Mouse (Mus musculus) CH12.LX (cell line): ENCODE measurements around the gene Wdpcp. TPM values are rescaled to one million over a fixed set of nuclear protein-coding genes. Genes with fewer than 3 reads are reported as not detected.

Experiments
- DNase-seq: peaks from one replicate; pipeline ENCODE4 v3.0.0-alpha.2; 2013; ENCODE audit errors: extremely low read depth
- H3K27ac ChIP-seq: 2 replicates; pipeline ENCODE4 v1.5.1; 2012; ENCODE audit warnings: low read depth, mild to moderate bottlenecking, control low read depth, moderate library complexity; ENCODE audit not compliant: insufficient read depth
- H3K27me3 ChIP-seq: replicated peaks from 2 replicates; pipeline ENCODE3; 2012; ENCODE audit warnings: inconsistent platforms
- H3K36me3 ChIP-seq, 2 experiments: replicated peaks in 1 of 2; 2 replicates each; pipeline versions ENCODE3 to v1.6.1; 2012; ENCODE audit warnings: inconsistent platforms in 1 of 2, low read length in 1 of 2, mild to moderate bottlenecking in 1 of 2, mixed read lengths in 1 of 2, moderate library complexity in 1 of 2; ENCODE audit not compliant: control insufficient read depth in 1 of 2, insufficient read depth in 1 of 2
- H3K4me1 ChIP-seq, 2 experiments: 2 replicates each; pipeline ENCODE4 v1.6.1; 2012; ENCODE audit warnings: inconsistent platforms in 1 of 2, moderate library complexity in 1 of 2; ENCODE audit not compliant: insufficient read depth in 2 of 2, control insufficient read depth in 1 of 2
- H3K4me2 ChIP-seq: 2 replicates; pipeline ENCODE4 v1.6.1; 2012; ENCODE audit warnings: low read depth, mild to moderate bottlenecking, control low read depth; ENCODE audit not compliant: poor library complexity, insufficient read depth, severe bottlenecking
- H3K4me3 ChIP-seq, 3 experiments: fragments of 150-350 bp in 1 of 3; sonication (generic) in 1 of 3; replicated peaks in 1 of 3; 2 replicates each; pipeline versions ENCODE3 to v1.5.1; 2011 to 2012; ENCODE audit warnings: low read depth in 2 of 3, low read length in 2 of 3, mild to moderate bottlenecking in 2 of 3, moderate library complexity in 2 of 3, control low read depth in 1 of 3, improper control_type of control experiment in 1 of 3, inconsistent platforms in 1 of 3, mixed read lengths in 1 of 3; ENCODE audit not compliant: poor library complexity in 1 of 3
- H3K79me2 ChIP-seq: replicated peaks from 2 replicates; pipeline ENCODE4 v1.6.1; 2012; ENCODE audit warnings: mild to moderate bottlenecking, moderate library complexity; ENCODE audit not compliant: control insufficient read depth, poor library complexity, insufficient read depth, severe bottlenecking; ENCODE audit errors: extremely low read depth
- H3K9ac ChIP-seq: 2 replicates; pipeline ENCODE4 v1.6.1; 2012; ENCODE audit warnings: low read depth, mild to moderate bottlenecking, control low read depth, moderate library complexity; ENCODE audit not compliant: insufficient read depth
- H3K9me3 ChIP-seq: replicated peaks from 2 replicates; pipeline ENCODE3; 2012; ENCODE audit warnings: low read length, inconsistent platforms, mixed read lengths
- CHD1 ChIP-seq: IDR thresholded peaks from 2 replicates; pipeline ENCODE4 v1.6.1; 2012; ENCODE audit warnings: low read depth, low read length, improper control_type of control experiment, inconsistent platforms
- CHD2 ChIP-seq: IDR thresholded peaks from 2 replicates; pipeline ENCODE4 v1.6.1; 2011; ENCODE audit warnings: low read length, improper control_type of control experiment
- CTCF ChIP-seq, 2 experiments: IDR thresholded peaks in 1 of 2; conservative IDR thresholded peaks in 1 of 2; 2 replicates each; pipeline ENCODE4 v1.5.1; 2011 to 2012; ENCODE audit warnings: low read depth in 2 of 2, low read length in 2 of 2, improper control_type of control experiment in 1 of 2, inconsistent platforms in 1 of 2, mild to moderate bottlenecking in 1 of 2, moderate library complexity in 1 of 2
- ELF1 ChIP-seq: IDR thresholded peaks from 2 replicates; pipeline ENCODE4 v1.6.1; 2014; ENCODE audit warnings: low read depth, mild to moderate bottlenecking, inconsistent platforms, low read length, improper control_type of control experiment
- ETS1 ChIP-seq: conservative IDR thresholded peaks from 2 replicates; pipeline ENCODE4 v1.6.1; 2012; ENCODE audit warnings: low read depth, mild to moderate bottlenecking, inconsistent platforms, low read length, improper control_type of control experiment, moderate library complexity
- JUN ChIP-seq: IDR thresholded peaks from 2 replicates; pipeline ENCODE4 v1.6.1; 2011; ENCODE audit warnings: low read depth, mild to moderate bottlenecking, low read length, improper control_type of control experiment, moderate library complexity; ENCODE audit not compliant: insufficient read depth
- KAT2A ChIP-seq: IDR thresholded peaks from 2 replicates; pipeline ENCODE4 v1.6.1; 2012; ENCODE audit warnings: low read length, improper control_type of control experiment, inconsistent platforms; ENCODE audit not compliant: insufficient replicate concordance
- MAFK ChIP-seq: IDR thresholded peaks from 2 replicates; pipeline ENCODE4 v1.6.1; 2011; ENCODE audit warnings: low read length, improper control_type of control experiment; ENCODE audit not compliant: insufficient replicate concordance
- MAX ChIP-seq: IDR thresholded peaks from 2 replicates; pipeline ENCODE4 v1.6.1; 2011; ENCODE audit warnings: low read length, improper control_type of control experiment
- MAZ ChIP-seq: IDR thresholded peaks from 2 replicates; pipeline ENCODE4 v1.6.1; 2012; ENCODE audit warnings: low read depth, mild to moderate bottlenecking, inconsistent platforms, low read length, improper control_type of control experiment, moderate library complexity
- MEF2A ChIP-seq: IDR thresholded peaks from 2 replicates; pipeline ENCODE4 v1.6.1; 2014; ENCODE audit warnings: low read depth, mild to moderate bottlenecking, inconsistent platforms, low read length, improper control_type of control experiment, borderline replicate concordance
- MYC ChIP-seq: IDR thresholded peaks from 2 replicates; pipeline ENCODE4 v1.6.1; 2011; ENCODE audit warnings: low read depth, mild to moderate bottlenecking, improper control_type of control experiment, low read length
- NELFE ChIP-seq: IDR thresholded peaks from 2 replicates; pipeline ENCODE4 v1.6.1; 2011; ENCODE audit warnings: low read depth, low read length, improper control_type of control experiment
- PAX5 ChIP-seq: IDR thresholded peaks from 2 replicates; pipeline ENCODE4 v1.6.1; 2012; ENCODE audit warnings: low read length, inconsistent platforms, mixed read lengths
- SIN3A ChIP-seq: IDR thresholded peaks from 2 replicates; pipeline ENCODE4 v1.6.1; 2012; ENCODE audit warnings: low read length, improper control_type of control experiment, inconsistent platforms
- TBP ChIP-seq: conservative IDR thresholded peaks from 2 replicates; pipeline ENCODE4 v1.6.1; 2011; ENCODE audit warnings: low read depth, low read length, improper control_type of control experiment
- TCF12 ChIP-seq: IDR thresholded peaks from 2 replicates; pipeline ENCODE4 v1.6.1; 2014; ENCODE audit warnings: low read depth, mild to moderate bottlenecking, inconsistent platforms, low read length, improper control_type of control experiment
- UBTF ChIP-seq: IDR thresholded peaks from 2 replicates; pipeline ENCODE4 v1.6.1; 2012; ENCODE audit warnings: low read depth, mild to moderate bottlenecking, inconsistent platforms, low read length, improper control_type of control experiment, moderate library complexity
- USF2 ChIP-seq: conservative IDR thresholded peaks from 2 replicates; pipeline ENCODE4 v1.6.1; 2011; ENCODE audit warnings: low read depth, low read length, improper control_type of control experiment
- ZKSCAN1 ChIP-seq: IDR thresholded peaks from 2 replicates; pipeline ENCODE4 v1.6.1; 2012; ENCODE audit warnings: low read depth, inconsistent platforms, low read length, improper control_type of control experiment, borderline replicate concordance
- ZMIZ1 ChIP-seq: IDR thresholded peaks from 2 replicates; pipeline ENCODE4 v1.6.1; 2012; ENCODE audit warnings: low read depth, mild to moderate bottlenecking, inconsistent platforms, low read length, improper control_type of control experiment
- ZNF384 ChIP-seq: IDR thresholded peaks from 2 replicates; pipeline ENCODE4 v1.6.1; 2012; ENCODE audit warnings: low read depth, low read length, improper control_type of control experiment, inconsistent platforms
- dilution Hi-C: fragments of 300-500 bp; cut with MboI; formaldehyde crosslinking; loops from 2 replicates; pipeline ENCODE4 v1.14.3; 2020; ENCODE audit warnings: low sequenced_read_pairs; ENCODE audit not compliant: extremely low pct_unique_long_range_greater_than_20kb, extremely low pct_ligation_motif_present
- in situ Hi-C: fragments of 300-500 bp; cut with MboI; formaldehyde crosslinking; loops from 3 replicates; pipeline ENCODE4 v1.14.3; 2019; ENCODE audit warnings: low sequenced_read_pairs, low pct_ligation_motif_present, low pct_unique_long_range_greater_than_20kb, mixed read lengths
- polyA plus RNA-seq: library from polyadenylated mRNA; unstranded; fragments of >175 nt; gene quantifications from 2 replicates; pipeline ENCODE4 v1.2.1, GENCODE M21; 2012; ENCODE audit warnings: low read depth; ENCODE audit not compliant: insufficient read length
- total RNA-seq, 2 experiments: library from RNA; depleted of rRNA; stranded (reverse); fragments of 300-350 nt in 1 of 2; fragments of >200 nt in 1 of 2; gene quantifications; 2 replicates each; pipeline ENCODE4 v1.2.3; 2012 to 2014

The Wdpcp gene
- total and polyA plus RNA-seq, 3 experiments: 3.2 to 5.6 (median 4.8) TPM

- DNase-seq: no peak
- H3K27ac ChIP-seq: no peak overlapping the region
- H3K27me3 ChIP-seq: no peaks in the 10 kb centered on the region
- H3K9me3 ChIP-seq: no peaks in the 10 kb centered on the region
- H3K4me3 ChIP-seq: no peak overlapping the region
- TF ChIP-seq USF2 (no peak), TCF12 (no peak), JUN (no peak), KAT2A (no peak), ELF1 (no peak), ZKSCAN1 (no peak), CHD2 (no peak), TBP (no peak), SIN3A (no peak), MAFK (no peak), MAX (no peak), ZMIZ1 (no peak), UBTF (no peak), PAX5 (no peak)
- dilution Hi-C loops: no loop called here
- H3K9ac ChIP-seq: no peak overlapping the region
- no peaks in the 10 kb centered on the region for H3K4me1 ChIP-seq
- no peaks in the 10 kb centered on the region for H3K36me3 ChIP-seq
- H3K79me2 ChIP-seq: no peaks in the 10 kb centered on the region
- in situ Hi-C loops: no loop called here
- H3K4me2 ChIP-seq: no peak overlapping the region
These were observed 125.6 kb downstream of the Wdpcp start for GRCm38 (mm10) chr11:21697642-21698041.

- Histone ChIP-seq H3K9ac (no peak overlapping the region), H3K9me3 (no peaks in the 10 kb centered on the region), H3K4me2 (no peak overlapping the region), H3K27me3 (no peaks in the 10 kb centered on the region), H3K4me3 (no peak overlapping the region), H3K4me1 (peaks cover 3 to 10% of the 10 kb centered on the region in 2 experiments; a peak in 3 of 4 replicates), H3K79me2 (no peaks in the 10 kb centered on the region), H3K36me3 (no peaks in the 10 kb centered on the region), H3K27ac (no peak overlapping the region)
- in situ Hi-C loops: no loop called here
- dilution Hi-C loops: no loop called here
- no peak for DNase-seq
- TF ChIP-seq CTCF (conservative IDR thresholded peaks at IDR 0.05 in 1 of 2, IDR thresholded peaks at IDR 0.05 in 1 of 2; ENCODE audit: low read depth in 2 of 2, low read length in 2 of 2) (no peak), MAZ (no peak), MAX (no peak), MEF2A (no peak), NELFE (no peak), ETS1 (no peak), MYC (no peak), CHD1 (no peak), PAX5 (no peak), ZNF384 (no peak)
These were observed 141.5 kb downstream of the Wdpcp start for GRCm38 (mm10) chr11:21713508-21713907.
